In the genomic region with DNA sequence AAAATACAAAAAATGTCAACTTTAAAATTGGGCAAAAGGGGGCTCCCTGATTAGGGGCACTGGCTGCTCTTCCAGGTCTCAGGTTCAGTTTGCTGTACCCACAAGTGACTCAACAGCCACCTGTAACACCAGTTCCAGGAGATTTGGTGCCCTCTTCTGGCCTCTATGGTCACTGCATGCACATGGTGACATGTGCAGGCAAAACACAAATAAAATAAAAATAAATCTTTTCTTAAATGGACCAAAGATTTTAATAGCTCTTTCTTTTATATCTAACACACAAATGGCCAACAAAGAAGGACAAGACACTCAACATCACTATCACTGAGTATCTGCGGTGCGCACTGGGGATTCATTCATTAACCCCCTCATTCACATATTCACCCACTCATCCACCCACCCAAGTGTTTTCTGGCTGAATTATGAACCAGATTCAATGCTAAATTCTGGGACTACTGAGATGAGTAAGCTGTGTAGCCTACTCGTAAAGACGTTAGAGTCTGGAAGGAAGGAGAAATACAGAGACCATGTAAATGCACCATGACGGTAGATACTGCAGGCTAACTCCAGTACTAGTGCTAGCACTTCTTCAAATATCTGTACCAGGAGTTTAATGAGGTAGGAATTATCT, we compare ENCODE assay signal across 8 mouse cellular contexts. TPM values are rescaled to one million over a fixed set of nuclear protein-coding genes. Genes with fewer than 3 reads are reported as not detected.
DNase-seq lines count a peak whose midpoint lies in the region; TF ChIP-seq lines count a peak whose summit lies in the region.

No protein-coding gene starts in this region.

- no peak for TF ChIP-seq CTCF in thymus, adult 2 months (IDR thresholded peaks at IDR 0.05; ENCODE audit: borderline replicate concordance, control insufficient read depth, extremely low read depth, insufficient read depth, low read length, poor library complexity)

- no peaks in the 10 kb centered on the region for H3K27me3 ChIP-seq in thymus, adult 2 months (ENCODE audit: control insufficient read depth, insufficient read depth, low read length)

- 95% methylated on average over 5 of the region's 5 CpGs for WGBS in thymus, adult 2 months

- peaks cover 6% of the 10 kb centered on the region; the same call in 1 of the 2 replicates for H3K4me1 ChIP-seq in thymus, adult 2 months (replicated peaks; ENCODE audit: control insufficient read depth, insufficient read depth, low read length)

- intact Hi-C loops in gastrocnemius, postnatal 36 days (cut with DNase I), result no loop called here

- H3K36me3 ChIP-seq in thymus, adult 2 months (ENCODE audit: control insufficient read depth, insufficient read depth, low read length), result no peaks in the 10 kb centered on the region

- H3K4me3 ChIP-seq in thymus, adult 2 months (ENCODE audit: control insufficient read depth, insufficient read depth, low read length), result no peak overlapping the region

- DNase-seq in gastrocnemius, adult 18-20 months (ENCODE audit: low spot score), result peak; percentile 40
- no peak for DNase-seq in gastrocnemius, postnatal 36 days
- peak; percentile 50 for DNase-seq in urinary bladder, postnatal 14 days (ENCODE audit: low spot score)
- no peak for DNase-seq in urinary bladder, adult 2 months (ENCODE audit: low spot score)
- peak; percentile 71 for DNase-seq in embryo, embryonic 10.5 days (ENCODE audit: low spot score)
- peak; percentile 54 for DNase-seq in layer of hippocampus, adult 9-11 months
- DNase-seq in mesoderm, embryonic 11.5 days (ENCODE audit: low read depth, low spot score), result peak; percentile 59
- peak; percentile 80 for DNase-seq in thymus, adult 2 months

- no peak for TF ChIP-seq POLR2A in thymus, adult 2 months (IDR thresholded peaks at IDR 0.05; ENCODE audit: control insufficient read depth, extremely low read depth, insufficient read depth, low read length, poor library complexity)

- H3K27ac ChIP-seq in thymus, adult 2 months (ENCODE audit: control insufficient read depth, insufficient read depth, low read length), result no peak overlapping the region

RNA-seq across cellular contexts. Expression of a gene that starts 44.3 kb away (rescaled TPM):
- 10 to 100 TPM; 17.6 to 20.7 TPM for total RNA-seq in gastrocnemius, adult 18-20 months (2021)
- 10 to 100 TPM; 16.2 to 19.4 TPM for total RNA-seq in gastrocnemius, postnatal 36 days (2021)
- polyA plus RNA-seq in urinary bladder, adult 2 months (2012; rRNA removed), result 22.6 and 26.7 TPM in 2 replicates
- polyA plus RNA-seq in thymus, adult 2 months (2012; rRNA removed), result 21.7 and 24.7 TPM in 2 replicates

Comparison
In these comparisons a context has a peak if more than half of its experiments do, and no peak if none do; other contexts are left out.
1. DNase-seq: peak in gastrocnemius, adult 18-20 months (single experiment), urinary bladder, postnatal 14 days (single experiment), embryo, embryonic 10.5 days (single experiment), layer of hippocampus, adult 9-11 months (single experiment), mesoderm, embryonic 11.5 days (single experiment) and thymus, adult 2 months (single experiment); none in gastrocnemius, postnatal 36 days (0 of 2) and urinary bladder, adult 2 months (single experiment).